ENCODE assay signal across 16 mouse cellular contexts in genomic region chr15:9954941-9955340, GRCm38 (mm10).
DNase-seq lines count a peak whose midpoint lies in the region; ATAC-seq lines count a peak whose summit lies in the region.
"Had no signal": no experiment of that assay in that cellular context is flagged by ENCODE, and none has a peak within 500 bp of the region (broad histone marks: within the 10 kb centered on the region; RNA-seq: fewer than 3 reads in every experiment).

No protein-coding gene starts in this region.

- DNase-seq in heart, adult 18-20 months: no peak
- no peak for DNase-seq in adrenal gland, postnatal 36 days
- no peak for DNase-seq in kidney, postnatal 36 days
- DNase-seq: adrenal gland, adult 2 months; adrenal gland, postnatal 10 days; adrenal gland, postnatal 25 days; cerebellum, adult 11 months; cerebellum, adult 18-20 months; cerebellum, adult 8-10 months; cerebellum, adult 9-11 months; cerebellum, postnatal 14 days; cerebellum, postnatal 36 days had no signal

- ATAC-seq in common myeloid progenitor, adult 5-6 weeks (replicated peaks; ENCODE audit: low read depth, poor library complexity, severe bottlenecking): 0 out of 2 replicates have a peak, but pooled peaks have one; percentile 25
- ATAC-seq in megakaryocyte, adult 5-6 weeks (ENCODE audit: poor library complexity, severe bottlenecking): peak; percentile 97
- ATAC-seq: forebrain, embryonic 14.5 days; forebrain, embryonic 16.5 days had no signal
